Mouse (Mus musculus) kidney, embryonic 14.5 days (tissue): ENCODE data around the gene Cyp3a25. TPM values are rescaled to one million over a fixed set of nuclear protein-coding genes. Genes with fewer than 3 reads are reported as not detected.
"Not testable (repeated sequence)": the region's sequence is repeated elsewhere in the genome, so short reads cannot be mapped to it uniquely, and the experiment has no call there.

Experiments
- ATAC-seq: fragments of 200-750 bp; cut with Nextera tagmentation; 2 replicates; pipeline ENCODE4 v1.8.0; 2017; ENCODE audit warnings: moderate number of reproducible peaks, mild to moderate bottlenecking, moderate TSS enrichment, moderate library complexity; ENCODE audit not compliant: low FRiP score, low TSS enrichment
- H3K27ac ChIP-seq: fragments of 300-500 bp; sonication (generic); 2 replicates; pipeline ENCODE4 v1.5.1; 2014; ENCODE audit warnings: low read depth, mild to moderate bottlenecking, low read length, moderate library complexity, mixed read lengths
- H3K27me3 ChIP-seq: fragments of 300-500 bp; sonication (generic); 2 replicates; pipeline ENCODE4 v1.6.1; 2014; ENCODE audit warnings: mild to moderate bottlenecking, low read length; ENCODE audit not compliant: control insufficient read depth, insufficient read depth
- H3K36me3 ChIP-seq: fragments of 300-500 bp; sonication (generic); 2 replicates; pipeline ENCODE4 v1.6.1; 2014; ENCODE audit warnings: low read length, mixed read lengths; ENCODE audit not compliant: control insufficient read depth, insufficient read depth
- H3K4me1 ChIP-seq: fragments of 300-500 bp; sonication (generic); 2 replicates; pipeline ENCODE4 v1.6.1; 2014; ENCODE audit warnings: low read length, mixed read lengths; ENCODE audit not compliant: control insufficient read depth, insufficient read depth
- H3K4me2 ChIP-seq: fragments of 300-500 bp; sonication (generic); replicated peaks from 2 replicates; pipeline ENCODE4 v1.6.1; 2014; ENCODE audit warnings: low read depth, mild to moderate bottlenecking, low read length
- H3K4me3 ChIP-seq: fragments of 300-500 bp; sonication (generic); 2 replicates; pipeline ENCODE4 v1.5.1; 2014; ENCODE audit warnings: mild to moderate bottlenecking, low read length
- H3K9ac ChIP-seq: fragments of 300-500 bp; sonication (generic); 2 replicates; pipeline ENCODE4 v1.6.1; 2014; ENCODE audit warnings: low read depth, mild to moderate bottlenecking, low read length, moderate library complexity
- H3K9me3 ChIP-seq: fragments of 300-500 bp; sonication (generic); 2 replicates; pipeline ENCODE4 v1.6.1; 2016; ENCODE audit warnings: low read length; ENCODE audit not compliant: control insufficient read depth
- WGBS: fragments of 180-500 bp; shearing (Covaris S2); extraction: QIAGEN DNeasy Blood & Tissue Kit; methylation state at CpG from one replicate; pipeline ENCODE4 v1.1.7; 2014; 5-methylcytosine and 5-hydroxymethylcytosine counted together
- polyA plus RNA-seq: library from polyadenylated mRNA; unstranded; fragments of >200 nt; fragmentation: Nextera tagmentation; extraction: Ambion mirVana; gene quantifications from 2 replicates; pipeline ENCODE4 v1.2.1, GENCODE M21; 2014

Cyp3a25 gene
- polyA plus RNA-seq = not detected in 2 replicates

DNA sequence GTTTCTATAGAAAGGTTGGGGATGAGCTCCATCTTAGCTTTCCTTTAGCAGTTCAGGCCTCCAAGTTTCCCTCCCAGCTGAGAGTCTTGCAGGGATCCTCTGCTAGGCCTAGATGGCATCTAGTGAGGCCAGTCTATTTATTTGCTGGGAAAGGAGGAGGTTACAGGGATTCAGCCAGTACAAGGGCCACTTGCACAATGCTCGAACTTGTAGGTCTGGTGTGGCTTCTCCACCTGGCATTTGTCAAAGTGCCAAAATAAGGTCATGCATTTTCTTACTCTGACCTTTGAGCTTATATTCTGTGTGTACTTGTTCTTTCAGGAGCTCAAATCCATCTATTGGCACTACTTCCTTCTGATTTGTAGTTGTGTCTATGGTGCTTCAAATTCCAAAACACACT lies at the start of gene Cyp3a25:
TSS of gene Cyp3a25 (minus strand) at position 110 of the 400 bp plus-strand sequence.
- not testable (repeated sequence) for H3K4me2 ChIP-seq, H3K27me3 ChIP-seq, H3K9me3 ChIP-seq, H3K4me1 ChIP-seq, ATAC-seq, H3K9ac ChIP-seq, H3K4me3 ChIP-seq, H3K36me3 ChIP-seq, H3K27ac ChIP-seq
- WGBS = 79% methylated on average over 1 of the region's 1 CpGs

DNA sequence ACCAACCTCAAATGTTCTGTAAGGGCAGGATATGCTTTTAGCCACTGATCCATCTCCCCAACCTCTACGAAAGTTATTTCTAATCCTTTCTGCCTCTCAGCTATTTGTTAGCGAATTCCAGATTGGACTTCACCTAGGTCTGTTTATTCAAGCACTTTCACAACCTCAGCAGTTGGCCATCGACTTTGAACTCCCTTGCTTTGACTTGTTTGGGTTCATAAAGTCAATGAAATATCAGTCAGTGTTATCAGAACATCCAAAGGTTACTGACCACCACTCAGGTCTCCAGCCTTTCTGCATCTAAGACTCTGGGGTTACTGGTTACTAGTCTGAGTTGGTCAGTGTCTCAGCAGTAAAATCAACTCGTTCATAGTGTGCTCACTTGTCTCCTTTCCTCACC lies 11.7 kb upstream of the Cyp3a25 start:
- no peak overlapping the region for H3K9ac ChIP-seq
- no peak for ATAC-seq
- H3K4me2 ChIP-seq = no peak overlapping the region
- no peaks in the 10 kb centered on the region for H3K4me1 ChIP-seq
- no peaks in the 10 kb centered on the region for H3K27me3 ChIP-seq
- no peak overlapping the region for H3K4me3 ChIP-seq
- H3K36me3 ChIP-seq = no peaks in the 10 kb centered on the region
- peaks cover 5% of the 10 kb centered on the region; the same call in 1 of the 2 replicates for H3K9me3 ChIP-seq
- WGBS = 56% methylated on average over 4 of the region's 4 CpGs
- no peak overlapping the region for H3K27ac ChIP-seq

- no peak for ATAC-seq
- Histone ChIP-seq H3K27ac (no peak overlapping the region), H3K4me3 (no peak overlapping the region), H3K9me3 (peaks cover 12% of the 10 kb centered on the region), H3K4me2 (no peak overlapping the region), H3K4me1 (no peaks in the 10 kb centered on the region), H3K36me3 (no peaks in the 10 kb centered on the region), H3K9ac (no peak overlapping the region), H3K27me3 (no peaks in the 10 kb centered on the region)
- 80% methylated on average over 5 of the region's 5 CpGs for WGBS
Observed at GRCm38 (mm10) chr5:146018275-146018674, 8.9 kb upstream of the Cyp3a25 start.

DNA sequence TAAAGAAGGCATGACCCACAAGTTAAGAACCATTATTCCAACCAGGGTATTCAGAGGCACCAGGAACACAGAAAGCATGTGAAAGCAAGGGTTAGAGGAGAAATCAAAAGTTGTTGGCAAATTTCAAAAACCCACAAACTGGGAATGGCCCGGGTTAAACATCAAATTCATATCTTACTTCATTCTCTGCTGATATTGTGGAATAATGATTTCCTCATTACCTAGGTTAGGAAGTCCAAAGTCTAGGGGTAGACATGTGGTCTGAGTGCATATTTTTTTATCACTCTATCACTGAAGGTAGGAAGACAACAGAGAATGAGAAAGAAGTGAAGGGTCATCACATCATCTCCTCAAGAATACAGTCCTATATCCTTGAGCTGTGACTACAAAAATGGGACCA lies 1.8 kb upstream of the Cyp3a25 start:
- H3K4me1 ChIP-seq = no peaks in the 10 kb centered on the region
- H3K36me3 ChIP-seq = no peaks in the 10 kb centered on the region
- H3K4me3 ChIP-seq = no peak overlapping the region
- H3K9me3 ChIP-seq = peaks cover 7% of the 10 kb centered on the region
- WGBS = 80% methylated on average over 1 of the region's 1 CpGs
- no peak overlapping the region for H3K4me2 ChIP-seq
- no peak overlapping the region for H3K27ac ChIP-seq
- no peaks in the 10 kb centered on the region for H3K27me3 ChIP-seq
- no peak overlapping the region for H3K9ac ChIP-seq
- no peak for ATAC-seq

DNA sequence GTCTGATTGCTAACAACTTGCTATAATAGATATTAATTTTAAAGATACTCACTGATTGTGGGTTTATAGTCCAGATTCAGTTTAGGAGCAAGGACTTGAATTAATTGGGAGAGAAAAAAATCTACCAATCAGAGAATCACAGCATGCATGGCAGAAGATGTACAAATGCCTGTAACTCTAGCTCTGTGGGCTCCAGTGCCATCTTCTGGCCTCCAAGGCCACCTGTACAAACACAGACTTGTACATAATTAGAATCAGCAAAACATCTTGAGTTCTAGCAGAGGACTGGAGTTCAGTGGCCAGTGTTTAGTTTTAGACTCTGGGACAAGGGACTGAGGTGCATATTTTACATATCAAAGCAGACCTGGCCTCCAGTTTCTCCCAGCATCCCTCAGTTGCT lies 42.3 kb downstream of the Cyp3a25 start:
- Histone ChIP-seq H3K4me3 (no peak overlapping the region), H3K27ac (no peak overlapping the region), H3K27me3 (no peaks in the 10 kb centered on the region), H3K4me1 (no peaks in the 10 kb centered on the region), H3K9me3 (peaks cover 10% of the 10 kb centered on the region; the same call in 1 of the 2 replicates), H3K36me3 (no peaks in the 10 kb centered on the region), H3K4me2 (no peak overlapping the region), H3K9ac (no peak overlapping the region)
- ATAC-seq = no peak

Other genes starting within 250 kb of the Cyp3a25 start
- not detected in 2 replicates for gene Cyp3a44, start 203.7 kb downstream of the Cyp3a25 start, polyA plus RNA-seq
- gene Cyp3a11, start 129.7 kb downstream of the Cyp3a25 start, polyA plus RNA-seq = not detected in 2 replicates
- gene Cyp3a59, start 69.6 kb upstream of the Cyp3a25 start, polyA plus RNA-seq = not detected in 2 replicates
- gene Gm5565, start 150.9 kb upstream of the Cyp3a25 start, polyA plus RNA-seq = not detected in 2 replicates
- not detected in 2 replicates for gene Gm6309, start 161.1 kb upstream of the Cyp3a25 start, polyA plus RNA-seq
- 1.1 TPM in 1 of 2 replicates, not detected in the other for gene 1700001J03Rik, start 175.7 kb upstream of the Cyp3a25 start, polyA plus RNA-seq
- gene Rnf6, start 211.9 kb upstream of the Cyp3a25 start, polyA plus RNA-seq = 29.5 and 38.2 TPM in 2 replicates
- 30.7 and 35.0 TPM in 2 replicates for gene Cdk8, start 221.6 kb upstream of the Cyp3a25 start, polyA plus RNA-seq